Mouse (Mus musculus) E14TG2a.4 (cell line): ENCODE measurements around the gene Platr17.
"Not testable (repeated sequence)": the region's sequence is repeated elsewhere in the genome, so short reads cannot be mapped to it uniquely, and the experiment has no call there.

Source experiments
- H3K27me3 ChIP-seq: 2 replicates; pipeline ENCODE4 v1.6.1; 2014; ENCODE audit warnings: low read length, control low read depth; ENCODE audit not compliant: insufficient read depth
- H3K36me3 ChIP-seq: 2 replicates; pipeline ENCODE4 v1.6.1; 2014; ENCODE audit warnings: low read length, control low read depth; ENCODE audit not compliant: insufficient read depth
- H3K4me1 ChIP-seq: replicated peaks from 2 replicates; pipeline ENCODE4 v1.6.1; 2014; ENCODE audit warnings: low read depth, low read length, control low read depth
- H3K4me3 ChIP-seq: replicated peaks from 2 replicates; pipeline ENCODE4 v1.5.1; 2014; ENCODE audit warnings: mild to moderate bottlenecking, low read length
- H3K9me3 ChIP-seq: 2 replicates; pipeline ENCODE4 v1.6.1; 2014; ENCODE audit warnings: low read length, control low read depth
- CTCF ChIP-seq: conservative IDR thresholded peaks from 2 replicates; pipeline ENCODE4 v1.5.1; 2014; ENCODE audit warnings: low read length
- NANOG ChIP-seq: IDR thresholded peaks from 2 replicates; pipeline ENCODE4 v1.6.1; 2014; ENCODE audit warnings: borderline replicate concordance, low read length, mixed read lengths
- POU5F1 ChIP-seq: IDR thresholded peaks from 2 replicates; pipeline ENCODE4 v1.6.1; 2014; ENCODE audit warnings: low read length, borderline replicate concordance

Gene Platr17

GRCm38 (mm10) chr17:33890533-33891059 lies 14.3 kb upstream of the Platr17 start, which contains the start of gene Kifc1:
Kifc1 (minus strand) TSS chr17:33890661.
- Histone ChIP-seq H3K36me3 (peaks cover 33% of the 10 kb centered on the region), H3K4me1 (peaks cover 73% of the 10 kb centered on the region), H3K27me3 (no peaks in the 10 kb centered on the region), H3K9me3 (no peaks in the 10 kb centered on the region), H3K4me3 (peak within 1 kb of the TSS; percentile 89)
- peak; percentile 89 for TF ChIP-seq CTCF
- no peak for TF ChIP-seq POU5F1

GRCm38 (mm10) chr17:33891357-33891756 lies 13.6 kb upstream of the Platr17 start:
- Histone ChIP-seq H3K4me3 (no peak overlapping the region), H3K4me1 (peaks cover 73% of the 10 kb centered on the region), H3K9me3 (no peaks in the 10 kb centered on the region), H3K36me3 (peaks cover 30% of the 10 kb centered on the region), H3K27me3 (no peaks in the 10 kb centered on the region)
- no peak for TF ChIP-seq CTCF

GRCm38 (mm10) chr17:33891892-33892291 lies 13.0 kb upstream of the Platr17 start:
- H3K4me1 ChIP-seq: peaks cover 72% of the 10 kb centered on the region

GRCm38 (mm10) chr17:33892429-33892828 lies 12.5 kb upstream of the Platr17 start:
- Histone ChIP-seq H3K27me3 (no peaks in the 10 kb centered on the region), H3K4me1 (peaks cover 71% of the 10 kb centered on the region), H3K36me3 (peaks cover 20% of the 10 kb centered on the region), H3K4me3 (peak overlapping the region; percentile 37), H3K9me3 (no peaks in the 10 kb centered on the region)
- TF ChIP-seq NANOG (peak; percentile 74), POU5F1 (no peak; the same call in 1 of the 2 replicates)

More at GRCm38 (mm10) chr17:33891892-33892291, 13.0 kb upstream of the Platr17 start:
- not testable (repeated sequence) for H3K9me3 ChIP-seq, H3K4me3 ChIP-seq, H3K27me3 ChIP-seq
- H3K36me3 ChIP-seq: peaks cover 25% of the 10 kb centered on the region
- TF ChIP-seq CTCF: peak; percentile 21

GRCm38 (mm10) chr17:33893011-33893410 lies 11.9 kb upstream of the Platr17 start:
- peaks cover 71% of the 10 kb centered on the region for H3K4me1 ChIP-seq
- peak overlapping the region; percentile 37 for H3K4me3 ChIP-seq
- not testable (repeated sequence) for H3K9me3 ChIP-seq, H3K27me3 ChIP-seq
- peaks cover 14% of the 10 kb centered on the region for H3K36me3 ChIP-seq

GRCm38 (mm10) chr17:33897114-33897794 lies 7.7 kb upstream of the Platr17 start:
- H3K36me3 ChIP-seq: peaks cover 5% of the 10 kb centered on the region; the same call in 1 of the 2 replicates
- TF ChIP-seq POU5F1: no peak
- TF ChIP-seq NANOG: no peak
- peak; percentile 75 for TF ChIP-seq CTCF
- no peak overlapping the region for H3K4me3 ChIP-seq
- no peaks in the 10 kb centered on the region for H3K27me3 ChIP-seq
- H3K4me1 ChIP-seq: peaks cover 91% of the 10 kb centered on the region
- H3K9me3 ChIP-seq: no peaks in the 10 kb centered on the region

GRCm38 (mm10) chr17:33898193-33898592 lies 6.7 kb upstream of the Platr17 start:
- not testable (repeated sequence) for H3K27me3 ChIP-seq, H3K36me3 ChIP-seq, H3K9me3 ChIP-seq
- 0 out of 2 replicates have a peak overlapping the region, but pooled peaks have one; percentile 13 for H3K4me3 ChIP-seq
- H3K4me1 ChIP-seq: peaks cover 92% of the 10 kb centered on the region

- H3K27me3 ChIP-seq: no peaks in the 10 kb centered on the region
- H3K4me3 ChIP-seq: peak overlapping the region; percentile 30
- peaks cover 5% of the 10 kb centered on the region; the same call in 1 of the 2 replicates for H3K36me3 ChIP-seq
- TF ChIP-seq POU5F1: no peak
- TF ChIP-seq NANOG: no peak
- TF ChIP-seq CTCF: no peak
- peaks cover 91% of the 10 kb centered on the region for H3K4me1 ChIP-seq
- no peaks in the 10 kb centered on the region for H3K9me3 ChIP-seq
Measured at GRCm38 (mm10) chr17:33899642-33900041, 5.3 kb upstream of the Platr17 start.

- Histone ChIP-seq H3K4me1 (peaks cover 83% of the 10 kb centered on the region), H3K4me3 (peak overlapping the region; percentile 30), H3K36me3 (peaks cover 5% of the 10 kb centered on the region; the same call in 1 of the 2 replicates), H3K27me3 (no peaks in the 10 kb centered on the region), H3K9me3 (no peaks in the 10 kb centered on the region)
- TF ChIP-seq CTCF: no peak
- TF ChIP-seq POU5F1: no peak
- no peak for TF ChIP-seq NANOG
Measured at GRCm38 (mm10) chr17:33900281-33900988, 4.5 kb upstream of the Platr17 start.
